Mouse (Mus musculus) liver, embryonic 15.5 days (tissue): ENCODE measurements around the gene Krt222. TPM values are rescaled to one million over a fixed set of nuclear protein-coding genes. Genes with fewer than 3 reads are reported as not detected.
A peak's percentile ranks its signal among the peaks of the same experiment; 100 is the strongest.

ENCODE experiments used
- ATAC-seq: fragments of 200-750 bp; cut with Nextera tagmentation; 2 replicates; pipeline ENCODE4 v1.8.0; 2017; ENCODE audit warnings: moderate number of reproducible peaks, mild to moderate bottlenecking, moderate library complexity; ENCODE audit not compliant: insufficient read depth
- H3K27ac ChIP-seq: fragments of 300-500 bp; sonication (generic); replicated peaks from 2 replicates; pipeline ENCODE4 v1.5.1; 2015; ENCODE audit warnings: mild to moderate bottlenecking, inconsistent platforms
- H3K27me3 ChIP-seq: fragments of 300-500 bp; sonication (generic); 2 replicates; pipeline ENCODE4 v1.6.1; 2015; ENCODE audit warnings: mild to moderate bottlenecking, inconsistent platforms
- H3K36me3 ChIP-seq: fragments of 300-500 bp; sonication (generic); replicated peaks from 2 replicates; pipeline ENCODE4 v1.6.1; 2015; ENCODE audit warnings: moderate library complexity, mild to moderate bottlenecking, inconsistent platforms
- H3K4me1 ChIP-seq: fragments of 300-500 bp; sonication (generic); replicated peaks from 2 replicates; pipeline ENCODE4 v1.6.1; 2015; ENCODE audit warnings: inconsistent platforms
- H3K4me2 ChIP-seq: fragments of 300-500 bp; sonication (generic); 2 replicates; pipeline ENCODE4 v1.6.1; 2015; ENCODE audit warnings: moderate library complexity, mild to moderate bottlenecking, inconsistent platforms
- H3K4me3 ChIP-seq: fragments of 300-500 bp; sonication (generic); replicated peaks from 2 replicates; pipeline ENCODE4 v1.5.1; 2015; ENCODE audit warnings: mild to moderate bottlenecking, inconsistent platforms
- H3K9ac ChIP-seq: fragments of 300-500 bp; sonication (generic); 2 replicates; pipeline ENCODE4 v1.6.1; 2015; ENCODE audit warnings: moderate library complexity, mild to moderate bottlenecking, inconsistent platforms
- H3K9me3 ChIP-seq: fragments of 300-500 bp; sonication (generic); replicated peaks from 2 replicates; pipeline ENCODE4 v1.6.1; 2016; ENCODE audit warnings: inconsistent platforms
- WGBS: fragments of 180-500 bp; shearing (Covaris S2); methylation state at CpG from one replicate; pipeline ENCODE4 v1.1.7; 2015; ENCODE audit warnings: mixed read lengths; ENCODE audit not compliant: insufficient replicate concordance; 5-methylcytosine and 5-hydroxymethylcytosine counted together
- polyA plus RNA-seq: library from polyadenylated mRNA; unstranded; fragments of >200 nt; fragmentation: Nextera tagmentation; extraction: Ambion mirVana; gene quantifications from 2 replicates; pipeline ENCODE4 v1.2.1, GENCODE M21; 2015

The Krt222 gene
- 0.06 and 0.07 TPM in 2 replicates for polyA plus RNA-seq

DNA sequence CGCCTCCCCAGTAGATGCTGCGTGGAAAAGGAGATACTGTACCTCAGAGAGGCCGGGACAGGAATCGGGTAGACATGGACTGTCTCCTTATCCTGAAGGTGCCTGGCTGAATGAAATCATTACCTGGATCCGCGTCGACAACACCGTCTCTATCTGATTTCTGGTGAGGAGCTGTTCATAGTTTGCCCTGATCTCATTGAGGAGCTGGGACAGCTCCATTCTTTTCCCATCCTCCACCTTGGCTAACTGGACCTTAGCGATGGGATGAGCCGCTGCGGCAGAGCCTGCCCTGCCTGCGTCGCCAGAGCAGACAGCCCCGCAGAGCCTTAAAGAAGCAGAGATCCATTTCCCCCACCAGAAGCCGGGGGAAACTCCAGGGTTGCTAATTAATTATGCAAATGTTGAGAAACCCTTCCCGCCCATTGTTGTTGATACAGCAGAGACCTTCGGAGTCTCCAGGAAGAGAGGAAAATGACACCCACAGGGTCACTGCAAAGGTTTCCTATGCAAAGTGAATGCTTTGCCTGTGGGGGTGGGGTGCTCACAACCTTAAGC, at the start of gene Krt222:
Gene Krt222 (minus strand): TSS at position 266 of the 555 bp plus-strand sequence.
- H3K36me3 ChIP-seq, result no peaks in the 10 kb centered on the region
- peak within 1 kb of the TSS; percentile 10 for H3K4me3 ChIP-seq
- 7% methylated on average over 17 of the region's 17 CpGs for WGBS
- ATAC-seq, result no peak
- no peak within 1 kb of the TSS for H3K9ac ChIP-seq
- H3K9me3 ChIP-seq, result no peaks in the 10 kb centered on the region
- no peak within 1 kb of the TSS for H3K27ac ChIP-seq
- H3K27me3 ChIP-seq, result peaks cover 20% of the 10 kb centered on the region
- no peaks in the 10 kb centered on the region; the same call in 1 of the 2 replicates for H3K4me1 ChIP-seq
- H3K4me2 ChIP-seq, result peak within 1 kb of the TSS; percentile 52

GRCm38 (mm10) chr11:99292846-99293245, 49.0 kb upstream of the Krt222 start:
- Histone ChIP-seq H3K27ac (no peak overlapping the region), H3K4me3 (no peak overlapping the region), H3K9ac (no peak overlapping the region), H3K4me2 (no peak overlapping the region), H3K36me3 (no peaks in the 10 kb centered on the region), H3K27me3 (no peaks in the 10 kb centered on the region), H3K9me3 (no peaks in the 10 kb centered on the region), H3K4me1 (no peaks in the 10 kb centered on the region)
- ATAC-seq, result no peak
- 48% methylated on average over 5 of the region's 5 CpGs for WGBS

- H3K9me3 ChIP-seq, result no peaks in the 10 kb centered on the region
- H3K4me2 ChIP-seq, result no peak within 1 kb of the TSS
- no peak for ATAC-seq
- H3K4me1 ChIP-seq, result no peaks in the 10 kb centered on the region
- no peaks in the 10 kb centered on the region for H3K36me3 ChIP-seq
- no peak within 1 kb of the TSS for H3K9ac ChIP-seq
- 47% methylated on average over 11 of the region's 11 CpGs for WGBS
- no peaks in the 10 kb centered on the region for H3K27me3 ChIP-seq
- no peak within 1 kb of the TSS for H3K4me3 ChIP-seq
- H3K27ac ChIP-seq, result no peak within 1 kb of the TSS
Measured at GRCm38 (mm10) chr11:99284833-99285312, 41.0 kb upstream of the Krt222 start, which contains the start of gene Krt24. Krt24 (minus strand) TSS chr11:99285262.

DNA sequence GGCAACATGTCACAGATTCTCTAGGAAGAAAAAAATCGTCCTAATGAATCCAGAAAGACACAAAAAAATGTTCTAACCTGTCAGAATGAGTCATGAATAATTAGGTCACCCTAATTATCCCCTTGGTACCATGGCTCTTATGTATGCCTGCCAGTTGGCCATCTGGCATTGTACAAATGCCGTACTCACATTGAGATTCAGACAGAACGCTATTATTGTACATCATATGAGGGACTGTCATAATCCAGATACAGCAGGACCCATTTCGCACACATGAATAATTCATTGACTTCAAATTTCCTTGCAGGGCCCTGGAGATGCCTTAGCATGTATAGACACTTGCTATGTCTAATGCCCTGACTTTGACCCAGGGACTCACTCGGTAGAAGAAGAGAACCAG, 40.1 kb upstream of the Krt222 start:
- 63% methylated on average over 5 of the region's 5 CpGs for WGBS
- Histone ChIP-seq H3K36me3 (no peaks in the 10 kb centered on the region), H3K27ac (no peak overlapping the region), H3K4me2 (no peak overlapping the region), H3K4me1 (no peaks in the 10 kb centered on the region), H3K4me3 (no peak overlapping the region), H3K27me3 (no peaks in the 10 kb centered on the region), H3K9me3 (no peaks in the 10 kb centered on the region), H3K9ac (no peak overlapping the region)
- ATAC-seq, result no peak

GRCm38 (mm10) chr11:99283334-99283733, 39.4 kb upstream of the Krt222 start:
- 25% methylated on average over 4 of the region's 4 CpGs for WGBS
- Histone ChIP-seq H3K4me2 (no peak overlapping the region), H3K4me3 (no peak overlapping the region), H3K9ac (no peak overlapping the region), H3K9me3 (no peaks in the 10 kb centered on the region), H3K36me3 (no peaks in the 10 kb centered on the region), H3K27ac (no peak overlapping the region), H3K27me3 (no peaks in the 10 kb centered on the region), H3K4me1 (no peaks in the 10 kb centered on the region)
- no peak for ATAC-seq

DNA sequence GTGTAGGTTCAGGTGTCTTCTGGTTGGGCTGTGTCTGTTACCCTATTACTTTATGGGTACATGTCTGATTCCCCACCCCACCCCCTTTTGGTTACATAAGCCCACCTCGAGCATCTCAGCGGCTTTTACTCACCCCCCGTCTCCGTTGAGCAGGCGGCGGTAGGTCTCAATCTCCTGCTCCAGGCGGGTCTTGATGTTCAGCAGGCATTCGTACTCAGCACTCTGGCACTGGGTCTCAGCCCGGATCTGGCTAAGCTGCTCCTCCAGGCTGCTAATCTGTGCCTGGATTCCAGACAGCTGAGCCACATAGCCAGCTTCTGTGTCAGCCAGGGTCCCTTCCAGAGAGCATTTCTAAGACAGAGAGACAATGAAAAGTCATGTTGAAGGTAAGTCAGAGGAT, 37.2 kb upstream of the Krt222 start:
- 62% methylated on average over 9 of the region's 9 CpGs for WGBS
- Histone ChIP-seq H3K9me3 (no peaks in the 10 kb centered on the region), H3K4me2 (no peak overlapping the region), H3K36me3 (no peaks in the 10 kb centered on the region), H3K4me3 (no peak overlapping the region), H3K9ac (no peak overlapping the region), H3K27ac (no peak overlapping the region), H3K4me1 (no peaks in the 10 kb centered on the region), H3K27me3 (no peaks in the 10 kb centered on the region)
- ATAC-seq, result no peak

GRCm38 (mm10) chr11:99279986-99280385, 36.1 kb upstream of the Krt222 start:
- no peak overlapping the region for H3K4me3 ChIP-seq
- ATAC-seq, result no peak
- no peaks in the 10 kb centered on the region for H3K9me3 ChIP-seq
- WGBS, result 47% methylated on average over 5 of the region's 5 CpGs
- no peak overlapping the region for H3K4me2 ChIP-seq
- no peaks in the 10 kb centered on the region for H3K36me3 ChIP-seq
- no peak overlapping the region for H3K9ac ChIP-seq
- H3K4me1 ChIP-seq, result no peaks in the 10 kb centered on the region
- H3K27me3 ChIP-seq, result no peaks in the 10 kb centered on the region
- H3K27ac ChIP-seq, result no peak overlapping the region

DNA sequence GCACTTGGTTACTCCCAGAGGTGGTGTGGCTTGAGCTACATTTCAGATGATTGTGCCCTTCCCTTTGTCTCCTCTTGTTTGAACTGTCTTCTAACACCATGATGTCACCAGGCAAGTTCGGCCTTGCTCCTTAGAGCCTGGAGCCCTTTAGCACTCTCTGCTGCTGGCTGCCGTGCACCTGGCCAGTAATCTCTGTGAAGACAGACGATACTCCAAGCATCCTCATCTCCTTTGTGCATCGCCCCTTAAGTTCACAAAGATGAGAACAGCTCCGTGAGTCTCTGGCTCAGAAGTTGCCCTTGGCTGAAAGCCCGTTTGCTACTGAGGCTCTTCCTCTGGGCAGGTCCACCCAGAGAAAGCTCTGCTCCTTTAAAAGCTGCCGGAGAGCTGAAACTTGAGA, 32.9 kb upstream of the Krt222 start:
- H3K4me3 ChIP-seq, result no peak overlapping the region
- H3K4me1 ChIP-seq, result no peaks in the 10 kb centered on the region
- H3K4me2 ChIP-seq, result no peak overlapping the region
- H3K27me3 ChIP-seq, result no peaks in the 10 kb centered on the region
- no peak for ATAC-seq
- WGBS, result 44% methylated on average over 7 of the region's 7 CpGs
- H3K27ac ChIP-seq, result no peak overlapping the region
- no peaks in the 10 kb centered on the region for H3K9me3 ChIP-seq
- H3K36me3 ChIP-seq, result no peaks in the 10 kb centered on the region
- H3K9ac ChIP-seq, result no peak overlapping the region

DNA sequence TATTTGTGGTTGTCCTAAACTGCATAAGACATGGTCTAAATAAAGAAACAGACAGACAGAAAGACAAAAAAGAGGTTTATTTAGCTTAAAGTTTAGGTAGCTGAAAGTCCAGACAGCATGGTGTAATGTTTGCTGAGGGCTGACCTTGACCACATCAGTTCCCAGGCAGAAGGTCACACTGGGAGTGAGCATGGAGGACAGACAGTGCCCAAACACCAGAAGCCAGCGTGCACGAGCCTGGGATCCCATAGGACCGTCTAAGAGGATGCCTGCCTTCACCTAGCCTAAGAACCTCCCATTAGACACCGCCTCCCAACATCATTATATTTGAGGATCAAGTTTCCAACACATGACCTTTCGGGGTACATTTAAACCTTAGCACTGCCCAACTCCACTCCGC, 31.7 kb upstream of the Krt222 start:
- Histone ChIP-seq H3K27me3 (no peaks in the 10 kb centered on the region), H3K9me3 (no peaks in the 10 kb centered on the region), H3K9ac (no peak overlapping the region), H3K4me3 (no peak overlapping the region), H3K36me3 (no peaks in the 10 kb centered on the region), H3K27ac (no peak overlapping the region), H3K4me2 (no peak overlapping the region), H3K4me1 (no peaks in the 10 kb centered on the region)
- WGBS, result 58% methylated on average over 6 of the region's 6 CpGs
- ATAC-seq, result peak; percentile 69

GRCm38 (mm10) chr11:99272721-99273120, 28.8 kb upstream of the Krt222 start:
- no peak overlapping the region for H3K27ac ChIP-seq
- WGBS, result 76% methylated on average over 4 of the region's 4 CpGs
- H3K9ac ChIP-seq, result no peak overlapping the region
- ATAC-seq, result no peak
- no peaks in the 10 kb centered on the region for H3K36me3 ChIP-seq
- H3K9me3 ChIP-seq, result no peaks in the 10 kb centered on the region
- H3K4me2 ChIP-seq, result no peak overlapping the region
- H3K4me1 ChIP-seq, result no peaks in the 10 kb centered on the region
- H3K27me3 ChIP-seq, result no peaks in the 10 kb centered on the region
- no peak overlapping the region for H3K4me3 ChIP-seq

DNA sequence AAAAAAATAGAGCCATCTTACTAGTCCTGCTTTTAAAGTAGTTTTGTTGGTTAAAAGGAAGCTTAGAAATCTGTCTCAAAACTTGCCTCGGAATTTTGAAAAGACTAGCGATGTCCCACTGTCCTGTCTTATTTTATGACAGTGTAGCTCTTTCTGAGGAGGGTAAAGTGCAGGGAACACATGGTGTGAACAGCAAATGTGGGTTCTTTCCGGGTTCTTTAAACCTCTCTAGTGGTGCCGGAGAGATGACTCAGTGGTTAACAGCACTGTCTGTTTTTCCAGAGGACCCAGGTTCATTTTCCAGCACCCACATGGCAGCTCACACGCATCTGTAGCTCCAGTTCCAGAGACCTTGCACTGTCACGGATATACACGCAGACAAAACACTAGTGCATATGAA, 25.3 kb upstream of the Krt222 start:
- Histone ChIP-seq H3K9ac (no peak overlapping the region), H3K4me1 (no peaks in the 10 kb centered on the region), H3K4me2 (no peak overlapping the region), H3K27ac (no peak overlapping the region), H3K4me3 (no peak overlapping the region), H3K9me3 (no peaks in the 10 kb centered on the region), H3K36me3 (no peaks in the 10 kb centered on the region), H3K27me3 (0 out of 2 replicates have a peak, but pooled peaks cover 1% of the 10 kb centered on the region)
- no peak for ATAC-seq
- 64% methylated on average over 7 of the region's 7 CpGs for WGBS

DNA sequence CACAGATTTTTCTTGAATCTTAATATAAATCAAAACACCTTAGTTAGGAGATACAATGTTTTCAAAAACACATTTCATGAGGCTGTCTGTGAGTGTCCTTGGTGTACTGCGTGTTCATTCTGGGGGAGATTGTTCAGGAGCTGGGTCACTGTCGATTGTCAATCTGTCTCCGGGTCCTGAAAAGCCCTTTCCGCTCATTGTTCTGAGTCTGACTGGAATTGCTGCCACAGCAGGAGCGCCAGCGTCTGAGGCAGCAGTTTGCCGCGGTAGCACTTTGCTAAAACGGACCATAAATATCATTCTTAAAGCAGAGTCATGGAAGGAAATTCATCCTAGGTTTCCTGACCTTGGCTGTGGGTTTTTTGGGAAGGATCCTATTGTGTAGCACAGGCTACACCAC, 21.9 kb upstream of the Krt222 start:
- Histone ChIP-seq H3K4me2 (no peak overlapping the region), H3K36me3 (no peaks in the 10 kb centered on the region), H3K9me3 (no peaks in the 10 kb centered on the region), H3K4me3 (no peak overlapping the region), H3K9ac (no peak overlapping the region), H3K27ac (no peak overlapping the region), H3K27me3 (0 out of 2 replicates have a peak, but pooled peaks cover 6% of the 10 kb centered on the region), H3K4me1 (no peaks in the 10 kb centered on the region)
- ATAC-seq, result no peak
- WGBS, result 30% methylated on average over 9 of the region's 9 CpGs
